Mouse (Mus musculus): Measurements from ENCODE around the gene Odf4. TPM values are rescaled to one million over a fixed set of nuclear protein-coding genes. Genes with fewer than 3 reads are reported as not detected.
"Not testable (repeated sequence)": the region's sequence is repeated elsewhere in the genome, so short reads cannot be mapped to it uniquely, and the experiment has no call there.

Gene Odf4
- polyA plus RNA-seq (2015; fragmentation: Nextera tagmentation; extraction: Ambion mirVana): 0.60 and 1.2 TPM in 2 replicates

DNA sequence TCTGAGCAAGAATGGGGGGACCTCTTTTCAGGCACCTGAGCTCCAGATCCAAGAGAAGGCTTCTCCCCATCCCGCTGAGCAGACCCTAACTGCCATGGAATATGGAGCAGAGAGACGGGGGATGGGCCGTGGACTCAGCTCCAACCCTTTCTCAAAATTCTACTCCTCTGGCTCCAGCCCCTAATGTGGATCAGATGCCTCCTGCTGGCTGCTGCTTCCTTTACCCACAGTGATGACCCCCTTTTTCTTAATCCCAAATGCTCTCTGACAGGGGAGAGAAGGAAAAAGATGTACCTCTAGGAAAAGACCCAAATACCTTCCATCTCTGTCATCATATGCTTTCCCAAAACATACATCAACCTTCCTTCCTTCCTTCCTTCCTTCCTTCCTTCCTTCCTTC, at the start of gene Odf4:
Gene Odf4 (minus strand): TSS at position 101 of the 400 bp plus-strand sequence.
- 78% methylated on average over 3 of the region's 3 CpGs for WGBS
- Histone ChIP-seq H3K9me3 (no peaks in the 10 kb centered on the region), H3K4me2 (no peak within 1 kb of the TSS), H3K27ac (replicated peaks) (no peak within 1 kb of the TSS), H3K4me1 (replicated peaks) (no peaks in the 10 kb centered on the region), H3K9ac (no peak within 1 kb of the TSS), H3K4me3 (no peak within 1 kb of the TSS), H3K36me3 (no peaks in the 10 kb centered on the region), H3K27me3 (no peaks in the 10 kb centered on the region)
- ATAC-seq (ENCODE audit: low FRiP score, low read depth): no peak

DNA sequence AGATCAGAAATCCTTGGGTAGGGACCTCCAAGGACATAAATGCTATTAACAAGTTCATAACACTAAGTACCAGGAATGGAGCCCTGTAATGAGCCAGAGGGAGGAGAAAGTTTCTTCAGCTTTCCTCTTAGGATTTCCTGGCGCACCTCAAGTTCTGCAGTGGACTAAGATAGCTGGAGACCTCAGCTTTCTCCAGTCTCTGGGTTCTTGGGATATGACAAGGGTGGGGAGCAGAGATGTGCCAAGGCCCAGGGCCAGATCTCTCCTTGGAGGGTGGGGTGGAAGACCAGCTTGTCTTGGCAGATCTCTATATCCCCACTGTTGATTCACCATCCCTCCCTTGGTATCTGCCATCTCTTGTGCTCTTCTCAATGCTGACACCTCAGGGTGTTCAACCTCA, 48.7 kb upstream of the Odf4 start:
- Histone ChIP-seq H3K27ac (replicated peaks) (no peak overlapping the region), H3K4me1 (replicated peaks) (peaks cover 7% of the 10 kb centered on the region), H3K9ac (no peak overlapping the region), H3K27me3 (no peaks in the 10 kb centered on the region), H3K4me3 (no peak overlapping the region), H3K36me3 (no peaks in the 10 kb centered on the region), H3K4me2 (no peak overlapping the region), H3K9me3 (no peaks in the 10 kb centered on the region)
- 100% methylated on average over 1 of the region's 1 CpGs for WGBS
- no peak for ATAC-seq (ENCODE audit: low FRiP score, low read depth)

GRCm38 (mm10) chr11:68975085-68975484, 48.2 kb upstream of the Odf4 start, which contains the start of gene Rangrf:
Gene Rangrf, minus strand, starts transcription at chr11:68975185.
- Histone ChIP-seq H3K4me3 (peak within 1 kb of the TSS; percentile 45), H3K9me3 (no peaks in the 10 kb centered on the region), H3K4me1 (replicated peaks) (peaks cover 7% of the 10 kb centered on the region), H3K27me3 (no peaks in the 10 kb centered on the region), H3K36me3 (no peaks in the 10 kb centered on the region), H3K4me2 (peak within 1 kb of the TSS; percentile 80), H3K27ac (replicated peaks) (no peak within 1 kb of the TSS), H3K9ac (no peak within 1 kb of the TSS)
- WGBS: 87% methylated on average over 7 of the region's 7 CpGs
- no peak for ATAC-seq (ENCODE audit: low FRiP score, low read depth)

- 0 out of 2 replicates have a peak overlapping the region, but pooled peaks have one; percentile 30 for H3K9ac ChIP-seq
- no peak for ATAC-seq (ENCODE audit: low FRiP score, low read depth)
- peak overlapping the region; percentile 80 for H3K4me2 ChIP-seq
- peak overlapping the region; percentile 45 for H3K4me3 ChIP-seq
- peaks cover 7% of the 10 kb centered on the region for H3K4me1 ChIP-seq (replicated peaks)
- no peaks in the 10 kb centered on the region for H3K36me3 ChIP-seq
- H3K27me3 ChIP-seq: no peaks in the 10 kb centered on the region
- H3K27ac ChIP-seq (replicated peaks): no peak overlapping the region
- WGBS: 33% methylated on average over 6 of the region's 6 CpGs
- no peaks in the 10 kb centered on the region for H3K9me3 ChIP-seq
Measured at GRCm38 (mm10) chr11:68974059-68974450, 47.2 kb upstream of the Odf4 start.

DNA sequence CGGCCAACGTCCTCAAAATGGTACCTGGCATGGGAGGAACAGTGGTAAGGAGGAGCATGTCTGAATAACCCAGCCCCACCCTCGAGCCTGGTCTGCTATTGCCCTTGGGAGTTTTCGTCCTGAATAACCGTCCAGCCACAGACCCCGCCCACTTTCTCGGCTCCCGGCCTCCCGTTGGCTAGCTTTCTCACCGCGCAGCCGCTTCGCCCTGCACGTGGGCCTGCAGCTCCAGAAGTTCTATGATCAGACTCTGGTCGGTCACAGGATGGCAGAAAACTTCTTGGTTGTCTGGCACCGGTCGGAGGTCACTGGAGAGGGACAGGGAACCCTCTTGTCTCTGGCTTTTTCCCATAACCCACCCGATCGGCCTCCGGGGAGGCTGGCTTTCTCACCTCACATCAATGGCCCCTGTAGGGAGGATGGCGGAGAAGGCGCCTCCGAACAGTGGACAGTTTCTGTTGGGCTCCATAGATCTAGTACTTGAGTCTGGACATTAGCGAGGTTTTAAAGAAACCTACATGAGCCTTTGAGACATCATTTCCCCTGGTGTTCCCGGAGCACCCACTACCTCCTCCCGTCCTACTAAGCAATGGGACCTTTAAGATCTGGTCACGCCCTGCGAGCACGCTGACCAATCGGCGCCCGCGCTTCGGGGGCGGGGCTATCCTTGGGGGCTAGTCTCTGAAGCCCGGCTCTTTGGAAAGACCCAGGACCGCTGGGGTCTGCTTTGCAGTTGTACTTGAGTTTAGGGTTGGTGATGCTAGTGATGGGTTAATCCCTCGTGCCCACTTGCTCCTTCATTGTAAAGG, 46.6 kb upstream of the Odf4 start:
- peak overlapping the region; percentile 80 for H3K4me2 ChIP-seq
- H3K9me3 ChIP-seq; H3K27ac ChIP-seq (replicated peaks); H3K36me3 ChIP-seq; H3K27me3 ChIP-seq: not testable (repeated sequence)
- H3K9ac ChIP-seq: peak overlapping the region; percentile 30; the same call in 1 of the 2 replicates
- peak; percentile 88 for ATAC-seq (ENCODE audit: low FRiP score, low read depth)
- H3K4me1 ChIP-seq (replicated peaks): peaks cover 11% of the 10 kb centered on the region
- under 1% methylated on average over 38 of the region's 38 CpGs for WGBS
- peak overlapping the region; percentile 45 for H3K4me3 ChIP-seq

GRCm38 (mm10) chr11:68970232-68970631, 43.4 kb upstream of the Odf4 start:
- no peak for ATAC-seq (ENCODE audit: low FRiP score, low read depth)
- H3K9me3 ChIP-seq: no peaks in the 10 kb centered on the region
- WGBS: 76% methylated on average over 4 of the region's 4 CpGs

GRCm38 (mm10) chr11:68968752-68969151, 41.9 kb upstream of the Odf4 start:
- Histone ChIP-seq H3K4me3 (no peak overlapping the region), H3K27me3 (no peaks in the 10 kb centered on the region), H3K27ac (replicated peaks) (no peak overlapping the region), H3K4me1 (replicated peaks) (peaks cover 22% of the 10 kb centered on the region), H3K36me3 (no peaks in the 10 kb centered on the region), H3K9ac (peak overlapping the region; percentile 77; the same call in 1 of the 2 replicates), H3K4me2 (peak overlapping the region; percentile 97), H3K9me3 (no peaks in the 10 kb centered on the region)
- WGBS: 86% methylated on average over 11 of the region's 11 CpGs
- no peak for ATAC-seq (ENCODE audit: low FRiP score, low read depth)

More at GRCm38 (mm10) chr11:68970232-68970631, 43.4 kb upstream of the Odf4 start:
- no peak overlapping the region for H3K9ac ChIP-seq
- no peaks in the 10 kb centered on the region for H3K36me3 ChIP-seq
- no peaks in the 10 kb centered on the region for H3K27me3 ChIP-seq
- H3K27ac ChIP-seq (replicated peaks): no peak overlapping the region
- peaks cover 22% of the 10 kb centered on the region for H3K4me1 ChIP-seq (replicated peaks)
- no peak overlapping the region for H3K4me3 ChIP-seq
- no peak overlapping the region for H3K4me2 ChIP-seq

GRCm38 (mm10) chr11:68967337-68968282, 40.7 kb upstream of the Odf4 start, which contains the start of gene Slc25a35:
Gene Slc25a35, plus strand, starts transcription at chr11:68968131.
- no peaks in the 10 kb centered on the region for H3K9me3 ChIP-seq
- under 1% methylated on average over 50 of the region's 50 CpGs for WGBS
- H3K27me3 ChIP-seq: no peaks in the 10 kb centered on the region
- peaks cover 15% of the 10 kb centered on the region for H3K4me1 ChIP-seq (replicated peaks)
- peak within 1 kb of the TSS; percentile 81 for H3K4me3 ChIP-seq
- ATAC-seq (ENCODE audit: low FRiP score, low read depth): peak; percentile 96
- H3K36me3 ChIP-seq: no peaks in the 10 kb centered on the region
- peak within 1 kb of the TSS; percentile 77 for H3K9ac ChIP-seq
- H3K27ac ChIP-seq (replicated peaks): peak within 1 kb of the TSS; percentile 69
- peak within 1 kb of the TSS; percentile 97 for H3K4me2 ChIP-seq

DNA sequence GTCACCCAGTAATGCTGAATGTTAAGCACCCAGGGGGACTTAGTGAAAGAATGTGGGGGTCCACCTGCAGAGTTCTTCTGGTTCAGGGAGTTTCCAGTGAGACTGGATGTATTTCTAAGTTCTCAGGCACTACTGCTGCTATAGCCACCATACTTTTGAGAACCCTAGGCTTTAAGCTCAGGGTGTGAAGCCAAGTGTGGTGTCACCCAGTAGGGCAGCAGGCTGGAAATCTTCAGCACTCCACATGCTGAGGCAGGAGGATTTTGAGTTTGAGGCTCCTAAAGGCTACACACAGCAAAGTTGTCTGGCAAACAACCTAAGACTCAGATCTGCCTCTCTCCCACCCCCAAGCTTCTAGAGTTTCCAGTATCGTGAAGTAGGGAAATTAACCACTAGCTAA, 39.7 kb upstream of the Odf4 start:
- Histone ChIP-seq H3K4me3 (no peak overlapping the region), H3K27me3 (no peaks in the 10 kb centered on the region), H3K9me3 (no peaks in the 10 kb centered on the region), H3K4me2 (no peak overlapping the region; the same call in 1 of the 2 replicates), H3K4me1 (replicated peaks) (peaks cover 14% of the 10 kb centered on the region), H3K27ac (replicated peaks) (no peak overlapping the region), H3K9ac (no peak overlapping the region), H3K36me3 (no peaks in the 10 kb centered on the region)
- whole genome bisulfite sequencing: 62% methylated on average over 1 of the region's 1 CpGs
- no peak for ATAC-seq (ENCODE audit: low FRiP score, low read depth)

- Histone ChIP-seq H3K4me1 (replicated peaks) (peaks cover 14% of the 10 kb centered on the region), H3K27ac (replicated peaks) (no peak overlapping the region), H3K4me3 (no peak overlapping the region), H3K9me3 (no peaks in the 10 kb centered on the region), H3K27me3 (no peaks in the 10 kb centered on the region), H3K36me3 (no peaks in the 10 kb centered on the region), H3K9ac (no peak overlapping the region), H3K4me2 (no peak overlapping the region)
- no peak for ATAC-seq (ENCODE audit: low FRiP score, low read depth)
- 34% methylated on average over 3 of the region's 3 CpGs for WGBS
Measured at GRCm38 (mm10) chr11:68965845-68966244, 39.0 kb upstream of the Odf4 start.

GRCm38 (mm10) chr11:68965050-68965449, 38.2 kb upstream of the Odf4 start:
- Histone ChIP-seq H3K9ac (no peak overlapping the region), H3K27ac (replicated peaks) (no peak overlapping the region), H3K27me3 (no peaks in the 10 kb centered on the region), H3K4me2 (no peak overlapping the region), H3K36me3 (no peaks in the 10 kb centered on the region), H3K4me1 (replicated peaks) (peaks cover 14% of the 10 kb centered on the region), H3K4me3 (no peak overlapping the region), H3K9me3 (no peaks in the 10 kb centered on the region)
- ATAC-seq (ENCODE audit: low FRiP score, low read depth): no peak

DNA sequence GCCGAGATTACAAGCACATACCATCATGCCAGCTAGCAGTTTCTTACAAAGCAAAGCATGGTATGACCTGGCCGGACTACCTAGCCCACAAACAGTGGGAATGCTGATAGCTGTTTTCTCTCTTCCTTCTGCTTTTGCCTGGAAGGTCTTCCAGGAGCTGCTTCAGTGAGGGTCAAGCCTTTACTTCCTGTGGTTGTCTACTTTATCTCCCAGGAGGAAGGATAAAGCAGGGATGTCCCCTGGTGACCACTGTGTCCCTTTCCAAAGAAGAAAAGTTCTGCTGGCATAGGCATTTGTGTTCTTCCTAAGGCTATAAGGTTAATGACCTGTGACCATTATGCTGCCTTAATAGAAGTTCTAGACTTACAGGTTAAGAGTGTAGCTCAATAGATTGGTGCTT, 36.5 kb upstream of the Odf4 start:
- Histone ChIP-seq H3K27me3 (no peaks in the 10 kb centered on the region), H3K9me3 (no peaks in the 10 kb centered on the region), H3K9ac (no peak overlapping the region), H3K4me1 (replicated peaks) (peaks cover 10% of the 10 kb centered on the region), H3K4me3 (no peak overlapping the region), H3K36me3 (no peaks in the 10 kb centered on the region), H3K27ac (replicated peaks) (no peak overlapping the region), H3K4me2 (no peak overlapping the region)
- ATAC-seq (ENCODE audit: low FRiP score, low read depth): no peak
- WGBS: 78% methylated on average over 2 of the region's 2 CpGs
